ENCODE assay signal across 13 mouse cellular contexts in genomic region chr3:108433881-108434495, GRCm38 (mm10). TPM values are rescaled to one million over a fixed set of nuclear protein-coding genes. Genes with fewer than 3 reads are reported as not detected.
A peak's percentile ranks its signal among the peaks of the same experiment; 100 is the strongest.
DNase-seq lines count a peak whose midpoint lies in the region; ATAC-seq and TF ChIP-seq lines count a peak whose summit lies in the region.
"Had no signal": no experiment of that assay in that cellular context is flagged by ENCODE, and none has a peak within 500 bp of the region (broad histone marks: within the 10 kb centered on the region; RNA-seq: fewer than 3 reads in every experiment).

No protein-coding gene starts in this region.

- DNase-seq in stomach, postnatal 0 days (ENCODE audit: low spot score), result no peak
- DNase-seq in forebrain, postnatal 0 days, result no peak
- DNase-seq in midbrain, embryonic 11.5 days (ENCODE audit: low spot score, missing footprints), result peak; percentile 96
- no peak for DNase-seq in frontal cortex, postnatal 14 days (ENCODE audit: low spot score in 2 of 2)
- DNase-seq in cerebellum, adult 18-20 months, result no peak
- no peak for DNase-seq in cerebellum, postnatal 25 days
- DNase-seq in left cerebral cortex, adult 18-20 months (ENCODE audit: low spot score in 2 of 2), result no peak
- DNase-seq: adrenal gland, postnatal 36 days; cerebellum, adult 11-12 months; heart, adult 18-20 months; right cerebral cortex, postnatal 25 days had no signal

- ATAC-seq in stomach, embryonic 15.5 days (ENCODE audit: insufficient read depth, low FRiP score, low read depth), result 0 out of 2 replicates have a peak, but pooled peaks have one; percentile 16
- no peak for ATAC-seq in stomach, postnatal 0 days (ENCODE audit: low FRiP score, low TSS enrichment)
- ATAC-seq in forebrain, postnatal 0 days, result peak; percentile 60
- ATAC-seq in midbrain, embryonic 11.5 days (ENCODE audit: low FRiP score), result peak; percentile 89; the same call in 1 of the 2 replicates
- ATAC-seq: CD4-positive, CD25-positive, alpha-beta regulatory T cell, adult 4 months had no signal

- H3K9me3 ChIP-seq in stomach, embryonic 15.5 days, result no peaks in the 10 kb centered on the region
- H3K9me3 ChIP-seq in stomach, postnatal 0 days (ENCODE audit: control insufficient read depth, low read length), result no peaks in the 10 kb centered on the region
- H3K9me3 ChIP-seq in forebrain, postnatal 0 days (ENCODE audit: low read length), result no peaks in the 10 kb centered on the region
- H3K9me3 ChIP-seq in midbrain, embryonic 11.5 days (ENCODE audit: control insufficient read depth, low read length), result no peaks in the 10 kb centered on the region

- no peak overlapping the region for H3K27ac ChIP-seq in stomach, embryonic 15.5 days
- H3K27ac ChIP-seq in stomach, postnatal 0 days (replicated peaks), result no peak overlapping the region
- peak overlapping the region; percentile 67 for H3K27ac ChIP-seq in forebrain, postnatal 0 days (ENCODE audit: low read depth, low read length)
- H3K27ac ChIP-seq in midbrain, embryonic 11.5 days (ENCODE audit: low read depth, low read length), result peak overlapping the region; percentile 94

- TF ChIP-seq CTCF in stomach, postnatal 0 days (IDR thresholded peaks at IDR 0.05; ENCODE audit: low read depth), result no peak
- no peak for TF ChIP-seq CTCF in forebrain, postnatal 0 days (IDR thresholded peaks at IDR 0.05; ENCODE audit: low read depth)

- H3K27me3 ChIP-seq in stomach, embryonic 15.5 days (replicated peaks), result no peaks in the 10 kb centered on the region
- no peaks in the 10 kb centered on the region for H3K27me3 ChIP-seq in stomach, postnatal 0 days (ENCODE audit: control insufficient read depth, insufficient read depth, low read length)
- no peaks in the 10 kb centered on the region for H3K27me3 ChIP-seq in forebrain, postnatal 0 days (ENCODE audit: insufficient read depth, low read length)
- H3K27me3 ChIP-seq in midbrain, embryonic 11.5 days (ENCODE audit: control insufficient read depth, insufficient read depth, low read length), result no peaks in the 10 kb centered on the region

- H3K36me3 ChIP-seq in stomach, embryonic 15.5 days, result peaks cover 55% of the 10 kb centered on the region
- H3K36me3 ChIP-seq in stomach, postnatal 0 days (ENCODE audit: control insufficient read depth, insufficient read depth, low read length), result peaks cover 26% of the 10 kb centered on the region
- peaks cover 63% of the 10 kb centered on the region for H3K36me3 ChIP-seq in forebrain, postnatal 0 days (ENCODE audit: insufficient read depth)
- H3K36me3 ChIP-seq in midbrain, embryonic 11.5 days (ENCODE audit: control insufficient read depth, insufficient read depth, low read length), result peaks cover 5% of the 10 kb centered on the region; the same call in 1 of the 2 replicates

- no peak overlapping the region for H3K4me2 ChIP-seq in stomach, embryonic 15.5 days
- no peak overlapping the region for H3K4me2 ChIP-seq in stomach, postnatal 0 days (replicated peaks; ENCODE audit: low read depth)
- no peak overlapping the region for H3K4me2 ChIP-seq in forebrain, postnatal 0 days (ENCODE audit: low read depth)
- peak overlapping the region; percentile 23 for H3K4me2 ChIP-seq in midbrain, embryonic 11.5 days

- 58% methylated on average over 19 of the region's 19 CpGs for WGBS in stomach, embryonic 15.5 days
- 59% methylated on average over 19 of the region's 19 CpGs for WGBS in stomach, postnatal 0 days
- WGBS in forebrain, postnatal 0 days, result 17% methylated on average over 19 of the region's 19 CpGs
- whole genome bisulfite sequencing in midbrain, embryonic 11.5 days, result 13% methylated on average over 19 of the region's 19 CpGs

- no peaks in the 10 kb centered on the region for H3K4me1 ChIP-seq in stomach, embryonic 15.5 days
- no peaks in the 10 kb centered on the region for H3K4me1 ChIP-seq in stomach, postnatal 0 days (replicated peaks; ENCODE audit: control insufficient read depth, insufficient read depth)
- peaks cover 8% of the 10 kb centered on the region; the same call in 1 of the 2 replicates for H3K4me1 ChIP-seq in forebrain, postnatal 0 days (ENCODE audit: insufficient read depth)
- H3K4me1 ChIP-seq in midbrain, embryonic 11.5 days (ENCODE audit: control insufficient read depth, insufficient read depth, low read length), result peaks cover 43% of the 10 kb centered on the region

- no peak overlapping the region for H3K4me3 ChIP-seq in stomach, embryonic 15.5 days (replicated peaks)
- H3K4me3 ChIP-seq in stomach, postnatal 0 days (ENCODE audit: low read depth, low read length), result no peak overlapping the region
- no peak overlapping the region for H3K4me3 ChIP-seq in forebrain, postnatal 0 days (ENCODE audit: low read depth, low read length)
- no peak overlapping the region for H3K4me3 ChIP-seq in midbrain, embryonic 11.5 days (ENCODE audit: low read depth, low read length)

- no peak overlapping the region for H3K9ac ChIP-seq in stomach, embryonic 15.5 days
- no peak overlapping the region for H3K9ac ChIP-seq in stomach, postnatal 0 days (ENCODE audit: low read length)
- no peak overlapping the region for H3K9ac ChIP-seq in forebrain, postnatal 0 days
- peak overlapping the region; percentile 54 for H3K9ac ChIP-seq in midbrain, embryonic 11.5 days (ENCODE audit: low read length)

- TF ChIP-seq EP300 in stomach, postnatal 0 days (optimal IDR thresholded peaks at IDR 0.05), result no peak

RNA-seq across cellular contexts. Expression of gene Sars, which starts 11.0 kb away (rescaled TPM):
- 124 and 142 TPM in 2 replicates for polyA plus RNA-seq in stomach, embryonic 15.5 days (2015; fragmentation: Nextera tagmentation; extraction: Ambion mirVana)
- polyA plus RNA-seq in stomach, postnatal 0 days (2015; fragmentation: Nextera tagmentation; extraction: Ambion mirVana), result 99.5 and 102 TPM in 2 replicates
- 196 and 202 TPM in 2 replicates for total RNA-seq in forebrain, postnatal 0 days (2014; rRNA removed)
- 220 and 223 TPM in 2 replicates for polyA plus RNA-seq in forebrain, postnatal 0 days (2015; fragmentation: Nextera tagmentation; extraction: Ambion mirVana)
- 196 and 213 TPM in 2 replicates for polyA plus RNA-seq in midbrain, embryonic 11.5 days (2014; fragmentation: Nextera tagmentation; extraction: Ambion mirVana)
- 100 to 1,000 TPM; 244 to 258 TPM for total RNA-seq in left cerebral cortex, adult 18-20 months (2021)

RNA-seq across cellular contexts. Expression of gene Celsr2, which starts 18.6 kb away (rescaled TPM):
- 12.2 and 13.6 TPM in 2 replicates for polyA plus RNA-seq in stomach, embryonic 15.5 days (2015; fragmentation: Nextera tagmentation; extraction: Ambion mirVana)
- polyA plus RNA-seq in stomach, postnatal 0 days (2015; fragmentation: Nextera tagmentation; extraction: Ambion mirVana), result 7.5 and 9.7 TPM in 2 replicates
- 39.0 and 51.4 TPM in 2 replicates for total RNA-seq in forebrain, postnatal 0 days (2014; rRNA removed)
- polyA plus RNA-seq in forebrain, postnatal 0 days (2015; fragmentation: Nextera tagmentation; extraction: Ambion mirVana), result 14.4 and 24.5 TPM in 2 replicates
- 61.9 and 65.2 TPM in 2 replicates for polyA plus RNA-seq in midbrain, embryonic 11.5 days (2014; fragmentation: Nextera tagmentation; extraction: Ambion mirVana)
- total RNA-seq in left cerebral cortex, adult 18-20 months (2021), result 100 to 1,000 TPM; 148 to 155 TPM

RNA-seq across cellular contexts. Expression of gene Psrc1, which starts 50.3 kb away (rescaled TPM):
- polyA plus RNA-seq in stomach, embryonic 15.5 days (2015; fragmentation: Nextera tagmentation; extraction: Ambion mirVana), result 34.9 and 38.9 TPM in 2 replicates
- 7.7 and 8.3 TPM in 2 replicates for polyA plus RNA-seq in stomach, postnatal 0 days (2015; fragmentation: Nextera tagmentation; extraction: Ambion mirVana)
- total RNA-seq in forebrain, postnatal 0 days (2014; rRNA removed), result 9.5 and 10.5 TPM in 2 replicates
- polyA plus RNA-seq in forebrain, postnatal 0 days (2015; fragmentation: Nextera tagmentation; extraction: Ambion mirVana), result 6.5 and 7.0 TPM in 2 replicates
- 59.3 and 68.1 TPM in 2 replicates for polyA plus RNA-seq in midbrain, embryonic 11.5 days (2014; fragmentation: Nextera tagmentation; extraction: Ambion mirVana)
- 10 to 100 TPM; 17.8 to 18.1 TPM for total RNA-seq in left cerebral cortex, adult 18-20 months (2021)

Comparison
In these comparisons a context has a peak if more than half of its experiments do, and no peak if none do; other contexts are left out.
1. H3K27ac ChIP-seq: peak in forebrain, postnatal 0 days (single experiment) and midbrain, embryonic 11.5 days (single experiment); none in stomach, embryonic 15.5 days (single experiment) and stomach, postnatal 0 days (single experiment).